Mouse (Mus musculus) layer of hippocampus, adult 2 months (tissue): Measurements from ENCODE around the gene Zfp398. TPM values are rescaled to one million over a fixed set of nuclear protein-coding genes. Genes with fewer than 3 reads are reported as not detected.
"Not testable (repeated sequence)": the region's sequence is repeated elsewhere in the genome, so short reads cannot be mapped to it uniquely, and the experiment has no call there.

Source experiments
- DNase-seq, 2 experiments: peaks; one replicate each; pipeline ENCODE4 v3.0.0; 2022; ENCODE audit warnings: low spot score in 2 of 2
- H3K27ac ChIP-seq: fragments of 200-600 bp; 2 replicates; pipeline ENCODE4 v1.8.1; 2022
- H3K4me3 ChIP-seq: fragments of 200-600 bp; 2 replicates; pipeline ENCODE4 v1.8.1; 2022; ENCODE audit warnings: mild to moderate bottlenecking
- CTCF ChIP-seq: fragments of 200-600 bp; conservative IDR thresholded peaks from 2 replicates; pipeline ENCODE4 v1.8.1; 2022; ENCODE audit warnings: antibody characterized with exemption, mild to moderate bottlenecking, moderate library complexity
- total RNA-seq, 2 experiments: library from RNA; stranded (reverse); gene quantifications; 2 replicates each; pipeline ENCODE4 v1.2.3; 2021

Gene Zfp398
- total RNA-seq, 2 experiments from 2014 or later, result 21.9 to 22.5 TPM

DNA sequence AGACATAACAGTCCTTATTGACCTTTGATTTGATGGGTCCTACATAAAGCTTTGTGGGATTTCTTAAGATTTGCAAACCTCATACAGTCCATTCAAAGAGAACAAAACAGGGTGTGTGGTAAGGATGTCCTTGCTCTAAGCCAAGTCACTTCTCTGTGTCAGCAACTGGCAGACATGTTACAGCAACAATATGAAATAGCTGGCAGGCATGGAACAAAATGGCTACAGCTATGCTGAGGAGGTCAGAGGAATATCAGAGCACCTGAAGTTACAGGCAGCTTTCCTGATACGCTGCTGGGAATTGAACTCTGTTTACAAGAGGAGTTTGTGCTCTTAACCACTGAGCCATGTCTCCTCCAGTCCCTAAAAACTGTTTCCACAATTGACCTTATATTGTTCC is 3.2 kb upstream of the Zfp398 start:
- no peak for TF ChIP-seq CTCF
- no peak for DNase-seq
- no peak overlapping the region for H3K27ac ChIP-seq
- no peak overlapping the region for H3K4me3 ChIP-seq

DNA sequence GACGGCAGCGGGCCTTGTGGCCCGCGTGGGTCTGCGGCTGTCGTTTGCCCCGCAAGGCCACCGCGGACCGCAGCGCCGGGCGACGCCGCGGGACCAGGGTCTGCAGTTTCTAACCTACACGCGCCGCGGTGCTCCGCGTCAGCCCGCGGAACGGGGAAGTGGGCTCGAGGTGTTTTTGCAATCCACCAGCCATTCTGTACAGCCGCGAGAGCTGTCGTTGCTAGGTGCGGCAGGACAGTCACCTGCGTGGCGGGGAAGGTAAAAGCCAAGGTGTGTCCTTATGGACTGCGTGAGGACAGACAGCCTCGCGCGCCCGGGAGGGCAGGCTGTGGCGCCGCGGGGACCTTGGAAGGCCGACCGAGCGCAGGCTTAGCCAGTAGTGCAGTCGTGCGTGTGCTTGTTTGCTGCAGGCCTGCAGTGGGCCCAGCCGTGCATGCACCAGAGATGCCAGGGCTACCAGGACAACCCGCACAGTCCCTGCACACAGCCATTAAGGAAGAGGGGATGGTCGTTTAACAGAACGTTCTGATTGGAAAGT is 592 bp downstream of the Zfp398 start:
- Histone ChIP-seq H3K4me3 (peak overlapping the region; percentile 71), H3K27ac (peak overlapping the region; percentile 95)
- TF ChIP-seq CTCF, result no peak
- peak; percentile 19 to 44 for DNase-seq

DNA sequence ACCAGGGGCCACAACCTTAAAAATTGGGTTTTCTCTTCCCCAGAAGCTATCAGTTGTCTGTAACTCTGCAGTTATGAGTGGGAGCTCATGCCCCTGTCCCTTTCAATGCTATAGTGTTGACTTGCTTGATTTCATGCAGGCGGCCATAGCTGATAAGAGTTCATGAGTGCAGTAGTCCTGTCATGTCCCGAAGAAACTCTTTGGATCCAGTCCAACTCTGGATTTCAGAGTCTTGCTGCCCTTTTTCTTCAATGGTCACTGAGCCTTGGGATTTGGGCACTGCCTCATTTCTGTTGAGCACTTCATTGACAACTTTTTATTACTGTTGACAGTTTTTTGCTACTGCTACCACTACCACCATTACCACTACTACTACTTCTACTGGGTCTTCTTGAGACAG is 2.2 kb downstream of the Zfp398 start:
- TF ChIP-seq CTCF, result no peak
- no peak overlapping the region for H3K4me3 ChIP-seq
- no peak for DNase-seq
- no peak overlapping the region for H3K27ac ChIP-seq

DNA sequence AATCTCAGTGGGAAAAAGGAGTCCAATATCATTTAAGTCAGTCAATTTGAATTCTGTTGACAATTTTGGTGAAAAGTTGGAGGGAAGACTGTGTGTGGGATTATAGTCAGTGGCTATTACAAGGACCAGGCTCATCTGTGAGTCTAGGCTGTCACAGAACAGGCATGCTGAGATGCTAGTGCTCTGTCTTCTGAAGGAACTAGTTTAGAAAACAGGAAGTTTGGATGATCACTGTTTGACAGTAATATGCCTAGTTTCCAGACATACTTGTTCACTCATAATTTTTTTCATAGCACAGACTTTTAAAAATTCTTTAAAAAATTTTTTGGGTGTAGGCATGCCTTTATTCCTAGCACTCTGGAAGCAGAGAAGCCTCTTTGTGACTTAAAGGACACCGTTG is 5.6 kb downstream of the Zfp398 start:
- no peak for TF ChIP-seq CTCF
- no peak for DNase-seq
- no peak overlapping the region for H3K27ac ChIP-seq
- H3K4me3 ChIP-seq, result no peak overlapping the region

DNA sequence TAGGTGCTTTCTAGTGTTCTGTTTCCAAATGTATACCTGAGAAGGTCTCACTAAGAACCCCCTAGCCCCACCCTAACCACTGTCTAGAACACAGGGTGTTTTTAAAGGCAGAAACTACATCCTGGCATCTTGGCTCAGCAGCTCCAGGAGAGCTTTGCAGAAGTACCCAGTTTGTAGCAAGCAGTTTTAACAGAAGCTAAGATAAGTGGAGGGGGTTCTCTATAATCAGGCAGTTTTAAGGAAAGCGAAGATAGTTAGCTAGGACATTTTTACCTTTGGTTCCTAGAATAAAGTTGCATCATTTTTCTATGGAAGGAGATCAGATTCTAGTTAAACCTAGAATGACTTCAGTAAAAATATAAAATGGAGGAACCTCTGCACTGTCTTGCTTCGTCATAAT is 6.4 kb downstream of the Zfp398 start:
- TF ChIP-seq CTCF, result no peak
- Histone ChIP-seq H3K27ac (no peak overlapping the region), H3K4me3 (no peak overlapping the region)
- DNase-seq, result no peak

DNA sequence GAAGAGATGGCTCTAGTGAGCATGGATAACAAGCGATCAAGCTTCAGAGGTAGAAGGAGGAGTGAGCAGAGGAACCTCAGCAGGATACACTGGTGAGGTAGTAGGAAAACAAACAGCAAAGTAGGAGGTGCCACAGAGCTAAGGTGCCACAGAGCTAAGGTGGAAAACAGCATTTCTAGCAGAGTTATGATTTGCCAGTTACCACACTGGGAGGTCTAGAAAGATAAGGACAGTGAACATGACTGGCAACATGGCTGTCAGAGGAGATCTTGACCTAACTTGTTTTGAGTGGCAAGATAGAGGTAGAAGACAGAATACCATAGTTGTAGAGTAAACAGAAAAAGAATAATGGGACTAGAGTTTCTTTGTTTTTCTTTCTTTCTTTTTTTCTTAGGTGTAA is 6.9 kb downstream of the Zfp398 start:
- no peak overlapping the region for H3K4me3 ChIP-seq
- H3K27ac ChIP-seq, result no peak overlapping the region
- TF ChIP-seq CTCF, result no peak
- no peak for DNase-seq

DNA sequence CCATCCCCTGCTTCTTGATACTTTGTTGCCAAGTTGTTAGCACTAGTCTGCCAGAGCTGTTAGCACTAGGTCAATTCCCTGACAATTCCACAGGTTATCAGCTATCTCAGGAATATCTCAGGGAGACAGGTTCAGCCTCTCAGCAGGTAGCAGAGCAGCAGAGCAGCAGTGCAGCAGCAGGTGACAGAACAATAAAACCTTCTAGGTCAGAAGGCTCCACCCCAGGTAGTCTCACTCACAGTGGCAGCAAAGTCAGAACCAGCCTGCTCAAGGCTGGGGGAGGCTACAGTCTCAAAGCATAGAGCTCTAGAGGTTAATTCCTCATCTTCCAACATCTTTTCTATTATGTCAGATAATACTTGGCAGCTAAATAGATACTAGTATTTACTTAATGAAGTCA is 10.3 kb downstream of the Zfp398 start:
- no peak for TF ChIP-seq CTCF
- Histone ChIP-seq H3K27ac (no peak overlapping the region), H3K4me3 (no peak overlapping the region)
- DNase-seq, result no peak

DNA sequence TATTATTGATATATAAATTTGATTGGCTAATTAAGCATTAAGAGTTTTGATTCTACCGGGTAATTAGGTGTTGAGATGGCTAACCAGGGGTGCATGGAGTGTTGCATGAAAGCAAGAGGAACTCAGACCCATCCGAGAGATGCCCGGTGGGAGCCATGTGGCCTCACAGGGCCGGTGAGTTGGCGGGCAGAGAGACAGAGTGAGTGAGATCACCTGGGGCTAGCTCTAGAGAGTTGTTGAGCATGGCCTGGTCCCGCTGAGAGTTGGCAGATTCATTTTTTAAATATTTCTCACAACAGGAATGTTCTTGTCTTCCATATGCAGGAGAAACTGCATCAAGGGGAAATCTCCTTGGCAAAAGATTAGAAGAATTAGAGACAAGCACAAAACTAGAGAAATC is 21.8 kb downstream of the Zfp398 start:
- Histone ChIP-seq H3K27ac (no peak overlapping the region), H3K4me3 (no peak overlapping the region)
- TF ChIP-seq CTCF, result no peak
- no peak for DNase-seq

DNA sequence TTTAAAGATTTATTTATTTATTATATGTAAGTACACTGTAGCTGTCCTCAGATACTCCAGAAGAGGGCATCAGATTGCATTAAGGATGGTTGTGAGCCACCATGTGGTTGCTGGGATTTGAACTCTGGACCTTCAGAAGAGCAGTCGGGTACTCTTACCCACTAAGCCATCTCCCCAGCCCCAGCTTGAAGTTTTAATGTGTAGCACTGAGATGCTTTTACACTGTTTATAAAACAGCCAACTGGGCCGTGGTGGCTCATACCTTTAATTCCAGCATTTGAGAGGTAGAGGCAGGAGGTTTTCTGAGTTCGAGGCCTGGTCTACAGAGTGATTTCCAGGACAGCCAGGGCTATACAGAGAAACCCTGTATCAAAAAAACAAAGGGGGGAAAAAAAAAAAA is 22.3 kb downstream of the Zfp398 start:
- not testable (repeated sequence) for H3K27ac ChIP-seq, DNase-seq, H3K4me3 ChIP-seq

DNA sequence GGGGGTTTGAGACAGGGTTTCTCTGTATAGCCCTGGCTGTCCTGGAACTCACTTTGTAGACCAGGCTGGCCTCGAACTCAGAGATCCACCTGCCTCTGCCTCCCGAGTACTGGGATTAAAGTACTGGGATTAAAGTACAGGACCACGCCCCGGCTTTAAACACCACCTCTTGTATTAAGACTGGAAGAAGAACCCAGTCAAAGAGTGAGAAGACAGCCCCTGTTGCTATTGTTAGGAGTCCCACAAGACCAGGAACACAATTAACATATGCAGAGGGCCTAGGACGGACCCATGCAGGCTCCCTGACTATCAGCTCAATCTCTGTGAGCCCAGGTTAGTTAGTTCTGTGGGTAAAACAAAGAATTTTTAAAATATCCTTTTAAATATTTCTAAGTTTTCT is 36.8 kb downstream of the Zfp398 start:
- Histone ChIP-seq H3K27ac (no peak overlapping the region), H3K4me3 (no peak overlapping the region)
- TF ChIP-seq CTCF, result no peak
- DNase-seq, result no peak

DNA sequence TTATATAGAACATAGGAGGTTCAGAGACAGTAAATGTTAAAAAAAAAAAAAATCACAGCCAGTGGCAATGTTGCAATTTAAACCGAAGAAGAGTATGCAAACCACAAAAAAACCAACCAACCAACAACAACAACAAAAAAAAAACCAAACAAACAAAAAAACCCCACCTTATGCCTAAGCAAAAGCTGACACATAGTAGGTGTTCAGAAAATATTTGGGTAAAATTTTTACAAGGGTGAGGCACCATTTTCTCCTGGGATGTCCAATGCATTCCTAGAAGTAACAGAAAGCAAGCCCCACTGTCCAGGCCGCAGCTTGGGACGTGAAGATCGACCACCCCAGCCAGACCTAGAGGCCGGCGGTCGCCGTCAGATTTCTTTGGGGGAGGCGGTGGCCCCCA is 41.6 kb downstream of the Zfp398 start, which contains the start of gene Zfp282:
TSS of gene Zfp282 (plus strand) at position 147 of the 400 bp plus-strand sequence.
- DNase-seq, result no peak
- H3K4me3 ChIP-seq, result peak within 1 kb of the TSS; percentile 79
- H3K27ac ChIP-seq, result peak within 1 kb of the TSS; percentile 94
- no peak for TF ChIP-seq CTCF

DNA sequence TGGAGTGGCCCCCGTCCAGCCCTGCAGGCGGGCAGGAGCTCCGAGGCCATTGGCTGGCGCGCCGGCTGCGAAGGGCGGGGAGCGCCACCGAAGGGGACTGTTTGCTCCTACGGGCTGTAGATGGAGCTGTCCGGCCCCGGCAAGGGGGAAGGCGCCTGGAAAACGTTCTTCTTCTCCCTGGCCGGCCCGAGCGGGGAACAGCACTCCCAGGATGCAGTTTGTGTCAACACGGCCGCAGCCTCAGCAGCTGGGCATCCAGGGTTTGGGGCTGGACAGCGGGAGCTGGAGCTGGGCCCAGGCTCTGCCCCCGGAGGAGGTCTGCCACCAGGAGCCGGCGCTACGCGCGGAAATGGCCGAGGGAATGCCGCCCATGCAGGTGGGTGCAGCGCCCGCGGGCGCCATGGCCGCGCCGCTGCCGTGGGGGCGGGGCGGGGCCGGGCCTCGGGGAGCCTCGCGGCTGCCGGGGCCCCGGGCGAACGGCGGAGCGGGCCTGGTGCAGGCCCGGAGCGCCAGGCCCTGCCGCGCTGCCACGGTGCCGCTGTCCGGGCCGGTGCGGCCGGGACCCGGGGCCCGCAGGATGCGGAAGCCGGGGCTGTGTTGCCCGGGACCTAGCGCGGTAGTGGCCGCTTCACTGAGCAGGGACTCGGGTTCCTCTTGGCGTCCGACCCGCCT is 42.1 kb downstream of the Zfp398 start:
- TF ChIP-seq CTCF, result peak; percentile 83
- H3K27ac ChIP-seq, result peak overlapping the region; percentile 94
- H3K4me3 ChIP-seq, result peak overlapping the region; percentile 79
- DNase-seq, result peak; percentile 88 to 90

DNA sequence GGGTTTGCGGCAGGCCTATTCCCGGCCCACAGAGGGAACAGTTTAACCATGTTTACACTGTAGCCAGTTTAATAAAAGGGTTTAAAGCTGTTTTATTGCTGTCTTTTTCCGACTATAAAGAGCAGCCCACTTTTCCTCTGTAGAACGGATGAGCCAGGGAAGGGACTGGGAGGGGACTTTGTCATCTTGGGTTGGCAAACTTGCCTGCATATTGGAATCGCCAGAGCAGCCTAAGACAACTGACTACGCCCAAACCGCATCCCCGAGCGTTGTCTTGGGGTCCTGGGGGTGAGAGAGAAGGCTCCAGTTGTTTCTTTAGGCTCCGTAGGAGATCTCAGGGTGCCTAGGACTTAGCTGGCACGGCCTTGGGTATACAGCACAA is 42.7 kb downstream of the Zfp398 start:
- no peak for TF ChIP-seq CTCF
- peak overlapping the region; percentile 94 for H3K27ac ChIP-seq
- H3K4me3 ChIP-seq, result peak overlapping the region; percentile 79
- no peak for DNase-seq

DNA sequence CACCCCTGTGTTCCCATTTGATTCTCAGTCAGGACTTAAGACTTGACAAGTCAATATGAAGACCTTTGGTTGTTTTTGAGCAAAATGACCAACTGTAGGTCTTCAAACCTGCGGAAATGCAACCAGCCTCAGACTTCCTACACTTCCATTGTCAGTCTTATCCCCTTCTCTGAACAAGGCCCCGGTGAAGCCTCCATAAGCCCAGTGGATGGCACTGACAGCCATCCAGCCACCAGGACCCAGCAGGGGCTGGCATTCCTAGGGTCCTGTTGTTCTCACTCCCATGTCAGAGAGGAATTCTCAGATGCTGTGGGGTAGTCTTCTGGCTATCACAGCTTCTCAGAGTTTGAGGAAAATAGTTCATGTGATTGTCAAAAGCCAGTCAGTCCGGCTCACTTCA is 43.1 kb downstream of the Zfp398 start:
- peak overlapping the region; percentile 94 for H3K27ac ChIP-seq
- peak overlapping the region; percentile 79 for H3K4me3 ChIP-seq
- DNase-seq, result no peak
- no peak for TF ChIP-seq CTCF
